Mouse (Mus musculus): ENCODE measurements around the gene Gm10392.
A peak's percentile ranks its signal among the peaks of the same experiment; 100 is the strongest.
"Not testable (repeated sequence)": the region's sequence is repeated elsewhere in the genome, so short reads cannot be mapped to it uniquely, and the experiment has no call there.

Gene Gm10392

DNA sequence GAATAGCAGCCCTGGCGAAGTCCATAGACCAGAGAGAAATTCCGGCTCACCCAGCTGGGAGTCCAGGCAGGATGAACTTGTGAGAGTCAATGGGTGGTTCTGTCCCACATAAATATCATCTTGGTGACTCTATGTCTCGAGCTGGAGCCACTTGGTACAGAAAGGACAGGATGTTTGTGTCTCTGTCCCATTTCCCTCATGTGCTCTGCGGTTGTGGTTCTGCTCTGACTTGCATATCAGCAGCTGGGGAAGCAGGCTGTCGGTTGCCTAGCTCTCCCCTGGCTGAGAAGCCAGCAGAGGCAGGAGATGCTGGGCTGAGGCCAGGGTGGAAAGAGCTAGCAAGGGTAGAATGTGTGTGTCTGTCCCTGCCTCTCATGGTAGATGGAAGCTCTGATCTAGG, at the start of gene Gm10392:
TSS of gene Gm10392 (minus strand) at position 156 of the 400 bp plus-strand sequence.
- no peak for DNase-seq (ENCODE audit: low spot score)

DNA sequence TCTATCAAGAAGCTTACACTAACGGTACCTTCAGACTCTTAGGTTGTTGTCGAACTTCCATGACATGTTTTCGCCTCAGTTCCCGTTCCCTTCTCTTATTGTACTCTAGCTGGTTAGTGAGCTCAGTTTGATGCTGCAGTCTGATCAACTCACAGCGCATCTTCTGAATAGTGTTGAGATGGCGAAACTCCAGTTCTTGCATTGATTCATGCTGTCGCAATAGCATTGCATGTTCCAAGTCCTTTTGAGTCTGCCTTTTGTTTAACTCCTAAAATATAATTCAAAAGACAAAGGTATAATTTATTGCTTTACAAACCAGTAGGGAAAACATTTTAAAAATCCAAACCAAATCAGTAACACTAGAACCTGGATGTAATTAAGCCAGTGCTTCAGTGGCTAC, 26.3 kb upstream of the Gm10392 start:
- DNase-seq (ENCODE audit: low spot score): no peak

DNA sequence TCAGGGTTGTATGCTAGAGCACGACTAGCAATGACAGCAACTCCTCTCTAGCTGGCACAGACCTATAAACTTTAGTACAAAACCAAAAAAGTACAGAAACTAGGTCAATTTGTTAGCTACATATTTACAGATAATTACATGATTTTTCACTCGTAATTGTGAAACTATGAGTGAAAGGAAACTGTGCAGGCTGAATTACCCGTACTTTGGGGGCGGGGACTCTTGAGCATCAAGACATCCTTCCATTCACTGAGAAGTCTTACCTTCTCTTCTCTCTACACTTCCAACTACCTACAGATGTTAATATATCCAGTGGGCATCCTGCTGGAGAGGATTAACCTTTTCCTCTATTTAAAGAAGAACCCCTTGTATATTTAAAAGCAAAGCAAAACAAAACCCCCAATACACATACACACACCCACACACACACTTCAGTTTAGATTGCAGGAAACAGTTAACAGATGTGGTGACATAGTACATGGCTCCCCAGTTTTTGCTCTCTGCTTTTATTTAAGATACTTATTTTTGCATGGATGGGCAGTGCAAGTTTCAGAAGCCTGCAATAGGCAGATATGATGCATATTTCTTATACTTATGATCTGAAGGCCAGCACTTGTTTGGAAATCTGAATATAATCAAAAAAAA, 13.3 kb upstream of the Gm10392 start:
- no peak for DNase-seq (ENCODE audit: low spot score)

DNA sequence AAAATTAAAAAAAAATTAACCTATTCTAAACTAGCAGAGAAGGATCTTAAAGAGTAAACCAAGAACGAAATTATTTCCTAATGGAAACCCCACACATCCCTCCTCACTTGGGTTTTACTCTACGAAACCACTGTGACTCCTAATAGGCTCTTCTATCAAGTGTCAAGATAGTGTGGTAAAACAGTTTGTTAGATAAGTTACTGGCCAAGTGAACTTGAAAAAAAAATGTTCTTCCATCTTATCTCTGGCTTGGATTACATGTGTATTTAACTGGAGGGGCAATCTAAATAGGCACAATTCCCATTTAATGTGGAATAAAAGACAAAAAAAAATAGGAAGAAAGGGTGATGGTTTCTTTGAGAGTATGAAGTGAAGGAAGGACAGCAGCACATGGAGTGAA, 11.9 kb upstream of the Gm10392 start:
- no peak for DNase-seq (ENCODE audit: low spot score)

DNA sequence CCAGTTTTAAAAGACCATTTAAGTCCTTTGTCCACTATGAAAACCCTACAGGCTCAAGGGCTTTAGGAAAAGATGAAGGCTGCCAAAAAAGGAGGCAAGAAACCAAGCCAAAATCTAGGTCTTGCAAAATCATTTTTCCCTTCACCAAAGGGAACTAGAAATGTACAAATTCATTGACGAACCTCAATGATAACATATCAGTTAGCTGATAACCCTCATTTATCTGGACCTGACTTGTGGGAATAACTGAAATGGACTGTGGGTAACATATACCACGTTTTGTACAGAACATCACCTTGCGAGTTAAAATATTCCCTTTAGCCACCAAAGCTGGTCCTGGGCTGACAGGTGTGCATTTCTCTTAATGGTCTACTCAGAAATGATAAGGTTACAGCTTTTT, 10.6 kb upstream of the Gm10392 start:
- no peak for DNase-seq (ENCODE audit: low spot score)

DNA sequence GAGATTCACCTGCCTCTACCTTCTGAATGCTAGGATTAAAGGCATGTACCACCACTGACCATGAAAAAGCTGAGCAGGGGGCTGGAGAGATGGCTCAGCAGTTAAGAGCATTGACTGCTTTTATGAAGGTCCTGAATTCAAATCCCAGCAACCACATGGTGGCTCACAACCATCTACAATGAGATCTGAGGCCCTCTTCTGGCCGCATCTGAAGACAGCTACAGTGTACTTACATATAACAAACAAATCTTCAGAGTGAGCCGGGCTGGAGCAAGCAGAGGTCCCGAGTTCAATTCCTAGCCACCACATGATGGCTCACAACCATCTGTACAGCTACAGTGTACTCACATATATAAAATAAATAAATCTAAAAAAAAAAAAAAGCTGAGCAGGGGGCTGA, 9.4 kb upstream of the Gm10392 start:
- DNase-seq (ENCODE audit: low spot score): not testable (repeated sequence)

DNA sequence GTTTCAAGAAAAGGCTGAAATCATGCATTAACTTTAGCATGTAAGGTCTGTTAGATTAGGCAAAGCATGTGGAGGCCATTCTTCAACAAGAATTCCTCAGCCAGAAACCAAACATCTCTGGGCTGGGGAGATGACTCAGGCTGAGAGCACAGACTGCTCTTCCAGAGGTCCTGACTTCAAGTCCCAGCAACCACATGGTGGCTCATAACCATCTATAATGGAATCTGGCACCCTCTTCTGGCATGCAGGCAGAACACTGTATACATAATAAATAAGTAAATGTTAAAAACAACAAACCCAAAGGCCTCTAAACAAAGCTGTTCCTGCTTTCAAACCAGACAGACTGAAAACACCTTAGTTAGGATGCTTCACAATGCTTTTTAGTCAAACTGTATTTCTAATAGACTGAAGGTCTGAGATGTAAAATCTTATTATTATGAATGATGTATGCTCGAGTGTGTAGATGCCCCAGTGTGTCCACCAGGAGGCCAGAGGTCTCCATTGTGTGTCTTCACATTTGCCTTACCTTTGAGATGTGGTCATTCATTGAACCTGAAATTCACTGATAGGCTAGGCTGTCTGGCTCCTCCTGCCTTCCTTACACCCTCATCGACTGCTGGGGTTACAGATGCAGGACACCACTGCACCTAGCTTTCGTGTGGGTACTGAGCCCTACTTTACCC, 6.9 kb upstream of the Gm10392 start:
- no peak for DNase-seq (ENCODE audit: low spot score)

DNA sequence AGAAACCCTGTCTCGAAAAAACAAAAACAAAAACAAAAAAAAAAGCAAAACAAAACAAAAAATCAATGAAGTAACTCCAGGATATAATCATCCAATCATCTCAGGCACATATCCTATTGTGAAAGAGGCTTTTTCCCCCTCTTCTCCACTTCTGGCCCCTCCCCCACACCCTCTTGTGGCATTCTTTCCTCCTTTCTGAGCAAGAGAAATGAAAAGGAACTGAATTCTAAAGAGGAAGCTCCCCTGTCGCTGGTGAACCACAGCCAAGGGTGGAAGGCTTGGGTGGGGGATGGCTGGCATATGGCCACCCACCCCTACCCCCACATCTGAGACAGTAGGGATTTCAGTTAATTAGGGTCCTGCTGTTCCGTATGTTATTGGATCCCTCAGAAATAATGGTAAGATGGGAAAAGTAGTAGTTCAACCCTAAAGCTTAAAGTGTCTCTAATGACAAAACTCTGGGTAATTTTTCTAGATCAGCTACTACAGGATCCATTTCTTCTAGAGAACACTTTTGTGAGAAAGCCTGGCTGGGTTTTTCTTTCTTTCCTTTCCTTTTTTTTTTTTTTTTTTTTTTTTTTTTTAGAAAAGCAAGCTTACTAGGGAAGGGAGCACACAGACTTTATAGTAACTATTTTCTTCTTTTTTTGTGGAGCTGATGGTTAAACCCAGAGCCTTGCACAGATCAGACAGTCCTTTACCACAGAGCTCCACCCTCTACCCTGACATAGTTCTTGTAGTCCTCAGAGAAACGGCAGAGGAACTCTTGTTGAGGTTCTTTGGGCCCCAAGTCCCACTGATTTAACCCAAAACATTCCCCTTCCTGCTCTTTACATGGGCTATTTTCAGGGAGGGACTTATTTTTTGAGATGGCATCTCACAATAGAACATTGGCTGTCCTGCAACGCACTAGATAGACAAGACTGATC, 1.9 kb upstream of the Gm10392 start:
- no peak for DNase-seq (ENCODE audit: low spot score)

DNA sequence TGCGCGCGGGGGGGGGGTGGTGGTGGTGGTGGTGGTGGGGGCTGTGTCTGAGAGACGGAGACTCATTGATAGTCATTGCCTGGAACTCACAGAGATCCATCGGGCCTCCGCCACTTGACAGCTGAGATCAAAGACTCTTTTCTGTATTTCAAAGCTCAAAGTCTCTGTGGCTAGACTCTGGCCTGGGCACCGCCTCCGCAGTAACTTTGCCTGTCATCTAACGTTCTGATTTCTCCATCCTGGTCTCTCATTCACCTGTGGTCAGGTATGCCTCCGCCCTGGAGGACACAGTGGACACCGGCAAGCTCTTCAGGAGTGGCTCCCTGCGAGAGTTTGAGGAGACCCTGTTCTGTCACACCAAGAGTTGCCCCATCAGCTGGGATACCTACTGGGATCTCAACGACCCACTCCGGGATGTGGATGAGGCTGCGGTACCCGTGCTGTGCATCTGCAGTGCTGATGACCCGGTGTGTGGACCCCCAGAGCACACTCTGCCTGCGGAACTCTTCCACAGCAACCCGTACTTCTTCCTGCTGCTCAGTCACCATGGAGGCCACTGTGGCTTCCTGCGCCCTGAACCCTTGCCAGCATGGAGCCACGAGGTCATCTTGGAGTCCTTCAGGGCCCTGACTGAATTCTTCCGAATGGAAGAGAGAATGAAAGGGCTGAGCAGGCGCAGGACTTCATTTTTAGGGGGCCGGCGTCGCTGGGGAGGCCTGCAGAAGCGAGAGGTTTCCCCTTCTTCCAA, 773 bp downstream of the Gm10392 start:
- no peak for DNase-seq (ENCODE audit: low spot score)

DNA sequence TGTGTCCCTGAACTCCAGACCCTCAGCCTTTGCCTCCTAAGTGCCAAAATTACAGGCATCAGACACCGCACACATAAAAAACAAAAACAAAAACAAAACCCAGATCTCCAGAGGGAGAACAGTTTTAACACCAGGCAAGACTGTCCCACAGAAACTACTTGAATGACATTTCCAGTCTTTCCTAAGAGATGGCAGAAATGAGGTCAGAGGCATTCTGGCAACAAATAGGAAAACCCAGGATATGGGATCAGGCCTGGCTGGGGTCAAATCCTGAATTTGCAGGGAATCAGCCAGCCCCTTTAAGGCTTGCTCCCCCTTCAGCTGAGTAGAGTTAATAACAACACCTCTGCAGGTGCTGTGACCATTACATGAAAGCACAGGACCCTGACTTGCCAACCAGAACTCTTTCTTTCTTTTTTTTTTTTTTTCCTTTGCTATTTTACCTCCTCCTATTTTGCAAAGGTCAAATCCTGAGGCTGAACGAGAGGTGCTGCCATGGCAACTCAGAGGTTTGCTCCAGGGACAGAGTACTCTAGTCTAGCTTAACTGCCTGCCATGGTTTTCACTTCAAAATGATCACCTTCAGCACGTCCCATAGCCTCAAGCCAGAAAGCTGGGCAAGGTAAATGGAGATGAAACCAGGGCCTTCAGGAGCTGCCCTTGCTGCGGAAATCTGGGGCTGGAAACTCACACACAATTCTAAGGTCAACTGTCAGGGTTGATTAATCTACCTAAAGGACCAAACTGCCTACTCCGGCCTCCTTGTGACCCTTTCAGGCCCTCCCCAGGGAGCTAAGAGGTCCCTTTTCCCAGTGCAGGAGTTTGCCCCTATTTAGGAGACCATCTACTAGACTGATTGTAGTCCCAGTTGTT, 2.2 kb downstream of the Gm10392 start:
- no peak for DNase-seq (ENCODE audit: low spot score)

DNA sequence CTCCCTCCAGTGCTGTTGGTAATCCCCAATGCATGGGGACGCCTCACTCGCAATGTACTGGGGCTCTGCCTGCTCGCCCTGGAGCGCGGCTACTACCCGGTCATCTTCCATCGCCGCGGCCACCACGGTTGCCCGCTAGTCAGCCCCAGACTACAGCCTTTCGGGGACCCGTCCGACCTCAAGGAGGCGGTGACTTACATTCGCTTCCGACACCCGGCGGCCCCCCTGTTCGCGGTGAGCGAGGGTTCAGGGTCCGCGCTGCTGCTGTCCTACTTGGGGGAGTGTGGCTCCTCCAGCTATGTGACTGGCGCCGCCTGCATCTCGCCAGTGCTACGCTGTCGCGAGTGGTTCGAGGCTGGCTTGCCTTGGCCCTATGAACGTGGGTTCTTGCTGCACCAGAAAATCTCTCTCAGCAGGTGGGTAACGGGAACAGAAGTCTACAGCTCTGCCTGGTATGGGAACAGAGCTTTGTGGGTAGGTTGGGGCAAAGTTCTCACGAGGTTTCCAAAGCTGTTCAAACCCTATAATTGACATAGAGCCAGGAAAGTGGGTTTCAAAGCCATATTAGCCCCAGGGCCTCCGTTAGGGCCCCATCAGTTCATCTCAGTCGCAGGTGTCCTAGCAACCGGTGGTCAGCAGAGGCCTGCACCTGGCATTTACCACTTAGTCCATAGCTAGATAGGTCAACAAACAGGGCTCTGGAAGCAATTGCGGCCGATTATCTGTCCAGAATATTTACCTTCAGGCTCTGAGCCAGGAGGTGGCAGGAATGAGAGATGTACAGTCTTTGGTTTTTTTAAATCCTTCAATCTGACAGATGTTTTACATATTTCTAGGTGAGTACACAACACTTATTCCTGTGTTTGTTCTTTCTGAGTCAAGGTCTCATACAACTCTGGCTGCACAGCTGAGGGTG, 3.1 kb downstream of the Gm10392 start, which contains the start of gene Trp53i13:
TSS of gene Trp53i13 (minus strand) at position 344 of the 916 bp plus-strand sequence.
- DNase-seq (ENCODE audit: low spot score): no peak

DNA sequence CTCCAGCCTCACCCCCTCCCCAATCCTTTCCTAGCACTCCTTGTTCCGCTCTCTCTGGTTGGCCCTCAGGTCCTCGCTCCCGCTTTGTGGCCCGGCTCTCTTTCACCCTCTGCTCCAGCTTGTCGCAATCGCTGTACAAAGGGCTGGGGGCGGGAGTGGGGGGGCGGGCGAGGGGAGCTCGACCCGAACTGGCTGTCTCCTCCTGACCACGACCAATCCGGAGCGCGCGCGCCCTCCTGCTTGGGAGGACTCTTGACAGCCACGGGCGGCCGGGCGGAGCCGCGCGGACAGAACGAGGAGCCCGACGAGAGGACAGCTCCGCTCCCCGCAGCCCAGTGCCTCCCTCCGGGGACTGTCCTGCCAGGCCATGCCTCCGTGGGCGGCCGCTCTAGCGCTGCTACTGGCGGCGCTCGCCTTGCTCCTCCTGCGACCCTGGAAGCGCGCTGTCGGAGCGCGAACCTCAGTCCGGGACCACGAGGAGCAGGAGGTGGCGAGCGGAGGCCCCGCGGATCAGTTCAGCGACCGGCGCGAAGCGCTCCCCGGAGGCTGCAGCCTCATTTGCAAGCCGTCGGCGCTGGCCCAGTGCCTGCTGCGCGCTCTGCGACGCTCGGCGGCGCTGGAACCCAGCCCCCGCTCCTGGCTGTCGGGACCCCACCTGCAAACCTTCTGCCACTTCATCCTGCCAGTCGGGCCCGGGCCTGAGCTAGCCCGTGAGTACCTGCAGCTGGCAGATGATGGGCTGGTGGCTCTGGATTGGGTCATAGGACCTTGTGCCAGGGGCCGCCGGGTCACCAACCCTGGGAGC, 4.0 kb downstream of the Gm10392 start, which contains the start of gene Abhd15:
TSS of gene Abhd15 (plus strand) at position 290 of the 805 bp plus-strand sequence.
- peak; percentile 88 for DNase-seq (ENCODE audit: low spot score)

DNA sequence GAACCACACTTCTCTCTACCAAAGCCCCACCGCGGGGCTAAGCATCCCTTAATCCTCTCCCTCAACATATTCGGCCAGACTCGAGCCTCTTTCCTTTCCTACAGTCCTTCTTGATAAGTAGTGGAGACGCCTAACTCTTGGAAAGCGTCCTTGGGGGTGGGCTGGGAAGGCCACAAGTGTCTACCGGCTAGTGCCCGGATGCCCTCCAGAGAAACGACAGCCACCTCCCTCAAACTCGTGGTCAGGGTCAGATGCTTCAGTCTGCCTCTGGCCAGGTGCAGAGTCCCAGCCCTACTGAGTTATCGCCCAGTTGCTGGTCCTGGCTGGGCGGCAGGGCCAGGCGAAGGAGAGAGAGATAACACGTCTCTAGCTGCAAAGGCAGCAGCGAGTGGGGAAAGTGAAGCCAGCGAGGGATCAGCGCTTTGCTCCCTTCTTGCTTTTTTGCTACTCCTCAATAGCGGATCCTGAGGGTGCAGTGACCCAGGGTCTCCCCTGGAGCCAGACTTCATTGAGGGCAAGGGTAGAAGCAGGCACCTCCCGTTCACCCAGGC, 4.6 kb downstream of the Gm10392 start:
- no peak for DNase-seq (ENCODE audit: low spot score)

DNA sequence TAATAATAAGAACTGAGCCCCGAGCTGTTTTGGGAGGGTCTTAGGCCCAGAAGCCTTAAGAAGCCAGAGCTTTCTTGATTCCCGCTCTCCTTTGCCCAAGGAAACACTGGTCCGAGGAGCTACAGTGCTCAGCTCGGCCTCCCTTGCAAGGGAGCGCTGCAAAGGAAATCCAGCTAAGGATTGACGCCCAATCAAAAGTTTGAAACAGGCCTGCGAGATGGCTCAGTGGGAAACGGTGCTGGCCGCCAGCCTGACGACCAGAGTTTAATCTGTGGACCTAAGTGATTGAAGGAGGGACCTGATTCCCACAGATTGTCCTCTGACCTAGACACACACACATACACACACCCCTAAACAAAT, 5.2 kb downstream of the Gm10392 start:
- DNase-seq (ENCODE audit: low spot score): no peak

DNA sequence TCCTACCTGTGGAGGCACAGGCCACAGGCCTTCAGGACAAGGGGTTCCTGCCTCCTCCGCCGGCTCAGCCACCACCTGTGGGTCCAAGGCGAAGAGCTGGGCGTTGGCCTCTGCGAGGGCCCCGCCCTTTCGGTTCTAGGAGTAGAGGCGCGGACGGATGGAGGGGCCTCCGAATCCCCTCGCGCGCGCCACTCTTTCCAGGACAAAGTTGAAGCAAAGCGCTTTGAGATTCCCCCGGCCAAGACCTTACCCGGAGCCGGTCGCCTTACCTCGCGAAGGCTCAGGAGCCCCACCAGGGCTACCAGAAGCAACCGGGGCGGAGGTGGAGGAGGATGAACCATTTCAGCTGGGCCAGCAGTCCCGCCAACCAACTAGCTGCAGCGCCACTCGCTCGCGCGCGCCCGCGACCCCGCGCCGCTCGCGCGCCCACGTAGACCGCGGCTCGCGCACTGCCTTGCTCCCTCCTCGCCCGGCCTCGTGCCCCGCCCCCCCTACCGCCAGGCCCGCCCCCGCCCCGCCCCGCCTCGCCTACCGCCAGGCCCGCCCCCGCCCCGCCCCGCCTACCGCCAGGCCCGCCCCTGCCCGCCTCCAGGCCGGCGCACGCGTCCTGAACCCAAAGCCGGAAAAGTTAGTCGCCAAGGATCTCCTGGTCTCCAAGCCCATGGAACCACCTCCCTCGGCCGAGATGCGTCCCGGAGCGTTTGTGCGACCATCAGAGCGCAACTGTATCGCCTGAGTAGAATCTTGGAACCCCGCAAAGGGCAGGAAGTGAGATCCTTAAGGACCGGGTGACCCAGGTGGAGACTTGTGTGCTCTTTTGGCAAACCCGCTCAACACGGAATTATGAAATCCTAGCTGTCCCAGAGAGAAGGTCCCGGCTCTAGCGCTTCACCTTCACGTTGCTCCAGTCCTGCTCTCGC, 5.8 kb downstream of the Gm10392 start:
- DNase-seq (ENCODE audit: low spot score): peak; percentile 94

DNA sequence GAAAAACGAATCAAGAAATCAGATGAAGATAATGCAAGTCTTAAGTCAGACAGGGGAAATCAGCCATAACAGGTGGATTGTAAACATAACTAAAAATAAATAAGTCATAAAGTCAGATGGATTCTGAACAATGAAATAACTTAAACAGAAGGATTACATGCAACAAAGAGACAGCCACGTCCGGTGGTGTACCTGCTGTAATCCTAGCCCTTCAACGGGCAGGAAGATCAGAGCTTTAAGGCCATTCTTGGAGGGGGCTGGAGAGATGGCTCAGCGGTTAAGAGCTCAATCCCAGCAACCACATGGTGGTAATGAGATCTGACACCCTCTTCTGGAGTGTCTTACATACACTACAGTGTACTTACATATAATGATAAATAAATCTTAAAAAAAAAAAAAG, 7.7 kb downstream of the Gm10392 start:
- DNase-seq (ENCODE audit: low spot score): no peak
